Mouse (Mus musculus): ENCODE results near the gene Gm13178. TPM values are rescaled to one million over a fixed set of nuclear protein-coding genes. Genes with fewer than 3 reads are reported as not detected.

The Gm13178 gene
- not detected for polyA plus RNA-seq (2014; fragmentation: Illumina TruSeq; extraction: RNeasy Lipid Tissue Mini Kit (QIAGEN cat#74804); ENCODE audit: low replicate concordance)

DNA sequence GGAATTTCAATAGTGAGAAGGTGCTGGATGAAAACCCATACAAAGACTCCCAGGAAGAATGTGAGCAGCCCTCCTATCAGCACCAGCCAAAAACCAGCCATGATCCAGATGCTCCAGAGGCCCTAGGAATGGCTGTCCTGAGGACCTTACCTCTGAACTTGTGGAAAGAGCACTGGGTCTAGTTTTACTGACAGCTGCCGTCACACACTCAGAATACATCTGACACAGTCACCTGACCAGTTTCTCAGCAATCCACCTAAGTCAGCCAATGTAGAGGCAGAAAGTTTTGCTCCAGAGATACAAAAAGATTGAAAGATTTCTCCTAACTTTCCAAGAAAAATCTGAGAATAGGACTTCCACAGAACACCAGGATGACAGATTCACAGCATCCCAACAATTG lies at the start of gene Gm13178:
Gm13178 (minus strand) TSS at position 101 of the 400 bp plus-strand sequence.

DNA sequence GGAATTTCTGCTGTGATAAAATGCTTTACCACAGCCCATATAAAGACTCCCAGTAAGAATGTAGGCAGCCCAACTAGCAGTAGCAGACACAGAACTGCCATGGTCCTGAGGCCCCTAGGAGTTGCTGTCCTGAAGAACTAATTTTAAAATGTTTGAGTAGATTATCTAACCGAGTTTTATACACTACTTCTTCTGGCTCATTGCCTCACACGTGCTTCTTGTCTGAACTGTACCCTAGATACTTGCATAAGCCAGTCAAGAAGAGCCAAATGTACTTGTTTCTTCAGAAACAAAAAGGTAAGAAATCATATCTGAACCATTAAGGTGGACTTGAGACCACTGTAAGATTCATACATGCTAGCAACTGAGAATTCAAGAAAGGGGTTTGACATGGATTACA lies 34.9 kb downstream of the Gm13178 start, which contains the start of gene Gm436:
Gm436 (minus strand) TSS at position 101 of the 400 bp plus-strand sequence.

Other genes with a start within 250 kb of the Gm13178 start
- not detected for gene 9430007A20Rik, start 201.6 kb downstream of the Gm13178 start, polyA plus RNA-seq (2014; fragmentation: Illumina TruSeq; extraction: RNeasy Lipid Tissue Mini Kit (QIAGEN cat#74804); ENCODE audit: low replicate concordance)
- not detected for gene Gm13124, start 156.3 kb downstream of the Gm13178 start, polyA plus RNA-seq (2014; fragmentation: Illumina TruSeq; extraction: RNeasy Lipid Tissue Mini Kit (QIAGEN cat#74804); ENCODE audit: low replicate concordance)
- not detected for gene Aadacl4, start 107.7 kb downstream of the Gm13178 start, polyA plus RNA-seq (2014; fragmentation: Illumina TruSeq; extraction: RNeasy Lipid Tissue Mini Kit (QIAGEN cat#74804); ENCODE audit: low replicate concordance)
- not detected for gene Gm436, start 35.0 kb downstream of the Gm13178 start, polyA plus RNA-seq (2014; fragmentation: Illumina TruSeq; extraction: RNeasy Lipid Tissue Mini Kit (QIAGEN cat#74804); ENCODE audit: low replicate concordance)
- not detected for gene Gm438, start 65.2 kb upstream of the Gm13178 start, polyA plus RNA-seq (2014; fragmentation: Illumina TruSeq; extraction: RNeasy Lipid Tissue Mini Kit (QIAGEN cat#74804); ENCODE audit: low replicate concordance)
- 23.5 TPM for gene Dhrs3, start 171.4 kb upstream of the Gm13178 start, polyA plus RNA-seq (2014; fragmentation: Illumina TruSeq; extraction: RNeasy Lipid Tissue Mini Kit (QIAGEN cat#74804); ENCODE audit: low replicate concordance)

Data from small intestine, adult 10 weeks (tissue).